Mouse (Mus musculus) forebrain, embryonic 11.5 days (tissue): ENCODE data around the gene Hrct1. TPM values are rescaled to one million over a fixed set of nuclear protein-coding genes. Genes with fewer than 3 reads are reported as not detected.

Experiments used
- polyA plus RNA-seq: library from polyadenylated mRNA; unstranded; fragments of >200 nt; fragmentation: Nextera tagmentation; extraction: Ambion mirVana; gene quantifications from 2 replicates; pipeline ENCODE4 v1.2.1, GENCODE M21; 2014

The Hrct1 gene
- polyA plus RNA-seq, 1 experiment from 2014 or later = not detected

Other genes starting within 250 kb of the Hrct1 start
- gene Sit1, start 243.5 kb upstream of the Hrct1 start, polyA plus RNA-seq = not detected in 2 replicates
- 50.3 and 54.3 TPM in 2 replicates for gene Ccdc107, start 234.3 kb upstream of the Hrct1 start, polyA plus RNA-seq
- gene Arhgef39, start 227.5 kb upstream of the Hrct1 start, polyA plus RNA-seq = 55.3 and 61.1 TPM in 2 replicates
- 0.52 and 0.87 TPM in 2 replicates for gene Car9, start 220.2 kb upstream of the Hrct1 start, polyA plus RNA-seq
- 46.7 and 52.7 TPM in 2 replicates for gene Tpm2, start 203.4 kb upstream of the Hrct1 start, polyA plus RNA-seq
- gene Creb3, start 164.9 kb upstream of the Hrct1 start, polyA plus RNA-seq = 42.8 and 45.6 TPM in 2 replicates
- 45.9 and 46.7 TPM in 2 replicates for gene Tln1, start 164.5 kb upstream of the Hrct1 start, polyA plus RNA-seq
- gene Rgp1, start 148.5 kb upstream of the Hrct1 start, polyA plus RNA-seq = 26.0 and 38.7 TPM in 2 replicates
- 31.0 and 32.4 TPM in 2 replicates for gene Gba2, start 148.3 kb upstream of the Hrct1 start, polyA plus RNA-seq
- 1.9 and 2.8 TPM in 2 replicates for gene Msmp, start 142.7 kb upstream of the Hrct1 start, polyA plus RNA-seq
- gene Npr2, start 95.3 kb upstream of the Hrct1 start, polyA plus RNA-seq = 9.8 and 10.8 TPM in 2 replicates
- 1.7 and 2.3 TPM in 2 replicates for gene Spag8, start 73.6 kb upstream of the Hrct1 start, polyA plus RNA-seq
- gene Hint2, start 70.7 kb upstream of the Hrct1 start, polyA plus RNA-seq = 64.1 and 66.8 TPM in 2 replicates
- 5.2 and 6.4 TPM in 2 replicates for gene Tmem8b, start 58.2 kb upstream of the Hrct1 start, polyA plus RNA-seq
- gene Fam221b, start 58.0 kb upstream of the Hrct1 start, polyA plus RNA-seq = 2.5 and 2.7 TPM in 2 replicates
- not detected in 2 replicates for gene Olfr70, start 26.4 kb upstream of the Hrct1 start, polyA plus RNA-seq
- gene Olfr71, start 16.9 kb upstream of the Hrct1 start, polyA plus RNA-seq = not detected in 2 replicates
- gene Spaar, start 2.8 kb downstream of the Hrct1 start, polyA plus RNA-seq = not detected in 2 replicates
- not detected in 2 replicates for gene Olfr159, start 43.8 kb downstream of the Hrct1 start, polyA plus RNA-seq
- gene Olfr156, start 96.7 kb downstream of the Hrct1 start, polyA plus RNA-seq = not detected in 2 replicates
- not detected in 2 replicates for gene Olfr157, start 113.0 kb downstream of the Hrct1 start, polyA plus RNA-seq
- gene Olfr155, start 124.4 kb downstream of the Hrct1 start, polyA plus RNA-seq = not detected in 2 replicates
- 11.3 and 11.8 TPM in 2 replicates for gene Reck, start 148.3 kb downstream of the Hrct1 start, polyA plus RNA-seq
- 75.5 and 79.1 TPM in 2 replicates for gene Glipr2, start 230.2 kb downstream of the Hrct1 start, polyA plus RNA-seq